Mouse (Mus musculus): ENCODE measurements around the gene Cdrt4. TPM values are rescaled to one million over a fixed set of nuclear protein-coding genes. Genes with fewer than 3 reads are reported as not detected.
A peak's percentile ranks its signal among the peaks of the same experiment; 100 is the strongest.

Gene Cdrt4
- total RNA-seq, 2 experiments from 2014 or later, result 0.38 TPM; not detected in 1

DNA sequence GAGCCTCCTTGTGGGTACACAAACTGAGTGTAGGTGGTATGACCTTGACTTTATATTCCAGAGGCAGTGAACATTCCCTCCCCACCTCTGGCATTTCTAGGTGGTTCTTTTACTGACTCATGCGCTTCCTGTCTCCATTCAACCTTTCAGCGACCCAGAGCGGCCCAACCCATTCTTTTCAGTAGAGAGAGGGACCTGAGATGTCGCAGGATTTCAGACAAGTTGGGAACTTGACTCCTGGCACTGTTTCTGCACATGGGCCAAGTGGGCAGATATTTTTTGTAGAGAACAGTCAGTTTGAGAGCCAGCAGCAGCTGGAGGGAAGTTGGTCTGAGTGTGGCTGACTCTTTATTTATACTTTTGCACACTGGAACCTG, 45.5 kb downstream of the Cdrt4 start:
- no peak for DNase-seq

DNA sequence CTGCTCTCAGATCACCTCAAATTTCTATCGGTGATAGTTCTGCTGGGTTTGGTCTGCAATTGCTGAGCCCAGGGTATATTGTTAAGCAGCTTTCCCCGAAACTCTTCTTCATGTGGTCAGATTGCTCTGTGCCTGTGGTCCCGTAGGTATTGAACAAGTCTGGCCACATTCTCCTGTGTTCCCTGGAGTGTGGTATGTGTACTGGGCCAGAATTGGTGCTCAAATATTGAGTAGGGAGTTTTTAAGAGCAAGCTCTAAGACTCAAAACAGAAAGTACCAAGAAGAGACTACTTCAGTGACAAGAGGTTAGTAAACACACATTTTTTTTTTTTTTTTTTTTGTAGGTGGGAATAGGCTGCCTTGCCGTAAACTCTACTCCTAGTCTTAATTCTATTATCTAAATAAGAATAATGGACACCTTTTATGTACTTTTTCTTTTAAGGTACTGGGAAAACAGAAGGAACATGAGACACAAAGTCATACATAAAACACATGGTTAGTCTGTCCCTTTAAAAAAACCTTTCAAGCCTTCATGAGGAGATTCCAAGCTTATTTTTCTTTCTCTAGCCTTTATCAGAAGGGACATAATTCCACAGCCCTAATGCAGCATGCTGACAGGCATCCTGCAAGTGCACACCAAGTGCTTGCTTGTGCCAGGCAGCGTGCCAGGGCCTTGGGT, 46.2 kb downstream of the Cdrt4 start:
- DNase-seq, result no peak

DNA sequence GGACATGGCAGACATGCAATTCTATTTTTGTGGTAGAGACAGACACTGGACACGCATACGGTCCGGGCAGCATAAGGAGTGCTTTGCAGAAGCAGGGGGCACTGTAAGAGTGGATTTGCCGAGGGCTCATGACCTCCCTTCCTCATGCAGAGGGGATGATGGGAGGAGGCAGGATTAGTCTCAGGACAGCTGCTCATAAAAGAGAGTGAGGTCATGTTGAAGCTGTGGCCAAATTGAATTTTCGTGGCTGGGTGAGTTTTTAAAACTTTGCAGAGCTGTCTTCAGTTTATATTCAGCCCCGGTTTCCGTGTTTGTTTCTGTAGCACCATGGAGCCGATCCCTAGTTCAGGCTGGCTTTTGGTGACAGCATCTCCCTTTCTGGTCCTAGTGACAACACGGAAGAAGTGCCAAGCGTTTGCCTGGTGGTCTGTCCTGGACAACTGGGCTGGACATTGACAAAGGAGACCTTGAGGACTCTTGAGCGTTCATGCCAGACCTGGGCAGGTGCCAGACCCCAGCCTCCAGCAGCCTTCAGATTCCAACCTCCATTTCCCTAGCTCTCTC, 46.8 kb downstream of the Cdrt4 start:
- peak; percentile 81 for DNase-seq

DNA sequence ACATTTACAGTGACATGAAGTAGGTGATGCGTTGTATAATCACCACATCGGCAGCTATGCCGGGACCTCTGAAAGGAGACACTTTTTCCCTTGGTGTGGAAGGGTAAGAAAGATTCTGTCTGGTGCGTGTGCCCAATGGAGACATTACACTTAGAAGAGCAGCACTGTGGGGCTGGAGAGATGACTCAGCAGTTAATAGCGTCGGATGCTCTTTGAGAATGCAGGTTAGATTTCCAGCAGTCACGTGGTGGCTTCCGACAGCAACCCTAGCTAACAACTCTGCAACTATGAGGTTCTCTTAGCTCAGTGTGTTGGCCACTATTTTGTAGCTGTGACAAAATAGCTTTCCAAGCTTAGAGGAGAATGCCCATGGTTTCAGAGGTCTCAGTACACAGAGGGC, 49.1 kb downstream of the Cdrt4 start:
- no peak for DNase-seq

GRCm38 (mm10) chr11:63004617-63005016, 53.6 kb downstream of the Cdrt4 start:
- no peak for DNase-seq

DNA sequence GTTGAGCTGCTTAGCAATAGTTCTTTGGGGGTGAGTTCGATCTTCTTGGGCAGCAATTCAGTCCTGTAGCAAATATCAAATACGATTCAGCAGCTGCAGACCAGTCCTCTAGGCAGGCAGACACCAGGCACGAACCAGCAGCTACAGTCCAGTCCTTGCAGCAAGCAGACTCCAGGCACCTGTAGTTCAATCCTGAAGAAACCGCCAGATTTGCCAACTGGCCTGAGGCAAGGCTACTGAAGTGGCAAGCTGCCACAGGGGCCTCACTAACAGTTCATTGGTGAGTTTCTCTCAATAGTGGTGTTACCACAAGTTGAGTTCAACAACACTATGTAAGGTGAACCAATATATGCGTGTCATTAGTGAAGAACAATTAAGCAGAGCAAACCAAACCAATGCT, 56.4 kb downstream of the Cdrt4 start:
- no peak for DNase-seq

GRCm38 (mm10) chr11:63008004-63008403, 57.0 kb downstream of the Cdrt4 start:
- no peak for DNase-seq

- DNase-seq, result no peak
Measured at GRCm38 (mm10) chr11:63009761-63010160, 58.8 kb downstream of the Cdrt4 start.

DNA sequence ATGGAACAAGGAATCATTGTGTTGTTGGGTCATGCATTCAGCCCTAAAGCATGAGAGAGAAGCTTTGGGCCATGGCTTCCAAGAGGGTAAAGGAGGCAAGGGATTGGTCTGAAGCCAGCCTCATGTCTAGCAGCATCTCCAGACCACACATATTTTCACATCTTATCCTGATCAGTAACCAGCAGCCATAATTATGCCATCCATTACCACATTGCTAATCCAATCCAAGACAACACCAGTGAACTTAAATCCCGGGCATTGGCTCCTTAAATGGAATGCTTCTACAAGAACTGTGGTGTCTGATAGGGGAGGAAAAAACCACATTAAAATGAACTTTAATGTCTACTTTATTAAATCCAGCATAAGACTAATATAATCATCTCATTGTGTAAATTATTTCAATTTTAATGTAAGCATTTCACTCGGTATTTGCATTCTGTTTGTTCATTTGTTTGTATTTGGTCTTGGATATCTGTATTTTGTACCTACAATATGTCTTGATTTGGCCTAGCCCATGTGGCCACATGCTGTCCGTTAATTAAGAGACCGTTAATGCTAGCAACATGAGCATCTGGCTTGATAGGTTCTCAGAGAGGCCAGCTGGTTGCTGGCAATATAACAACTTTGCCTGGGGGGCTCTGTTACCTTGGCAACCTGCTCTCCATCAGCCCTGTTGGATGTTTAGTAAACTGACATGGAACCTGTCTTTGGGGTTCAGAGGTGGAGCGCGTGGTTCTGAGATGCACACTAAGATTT, 66.5 kb downstream of the Cdrt4 start:
- no peak for DNase-seq

DNA sequence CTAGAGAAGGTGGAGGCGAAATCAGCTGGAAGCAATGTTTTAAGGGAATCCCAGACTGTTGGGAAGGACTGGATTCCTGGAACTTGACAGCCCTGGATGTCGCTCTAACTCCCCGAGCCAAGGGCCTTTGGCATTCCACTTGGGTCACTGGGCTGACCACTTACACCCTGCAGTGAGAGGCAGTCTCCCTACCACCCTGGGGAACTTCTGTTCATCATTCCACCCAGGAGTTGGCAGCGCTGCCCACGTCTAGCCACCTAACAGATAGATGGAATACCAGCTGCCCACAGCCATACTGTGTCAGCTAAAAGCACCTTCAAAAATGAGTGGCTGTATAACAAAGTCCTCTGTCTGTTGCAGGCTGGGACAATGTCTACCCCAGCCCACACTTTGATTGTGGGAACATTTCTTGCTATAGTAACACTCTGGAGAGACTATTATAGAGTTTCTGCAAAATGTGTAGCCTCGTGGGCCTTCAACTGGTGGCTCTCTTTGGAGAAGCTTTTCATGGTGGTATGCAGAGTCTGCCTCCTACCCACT, 67.2 kb downstream of the Cdrt4 start:
- DNase-seq, result peak; percentile 30

GRCm38 (mm10) chr11:63020633-63021032, 69.6 kb downstream of the Cdrt4 start:
- DNase-seq, result no peak

DNA sequence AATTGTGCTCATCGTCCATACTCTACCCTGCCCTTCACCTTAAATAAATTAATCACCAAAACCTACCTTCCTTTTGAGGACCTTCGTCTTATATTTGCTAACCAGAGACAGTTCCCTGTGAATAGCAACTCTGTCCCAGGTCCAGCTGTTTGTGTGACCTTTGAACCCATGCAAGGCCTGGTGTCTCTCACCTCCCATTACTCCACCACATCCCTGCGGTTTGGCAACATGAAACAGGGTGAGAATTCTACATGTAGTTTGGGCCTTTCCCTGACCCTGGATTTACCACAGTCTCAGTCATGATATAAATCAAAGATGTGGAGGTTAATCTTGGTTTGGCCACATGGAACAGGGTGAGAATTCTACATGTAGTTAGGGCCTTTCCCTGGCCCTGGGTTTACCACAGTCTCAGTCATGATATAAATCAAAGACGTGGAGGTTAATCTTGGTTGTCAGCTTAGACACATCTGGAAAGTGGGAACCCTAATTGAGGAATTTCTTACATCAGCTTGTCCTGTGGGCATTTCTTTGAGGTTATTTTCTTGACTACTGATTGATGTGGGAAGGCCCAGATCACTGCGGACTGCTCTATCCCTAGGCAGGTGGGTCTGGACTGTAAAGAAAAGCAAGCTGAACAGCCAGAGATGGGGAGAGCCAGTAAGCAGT, 70.3 kb downstream of the Cdrt4 start:
- DNase-seq, result no peak

GRCm38 (mm10) chr11:63023461-63023860, 72.5 kb downstream of the Cdrt4 start:
- peak; percentile 44 for DNase-seq

GRCm38 (mm10) chr11:63024136-63024535, 73.1 kb downstream of the Cdrt4 start:
- peak; percentile 27 for DNase-seq

DNA sequence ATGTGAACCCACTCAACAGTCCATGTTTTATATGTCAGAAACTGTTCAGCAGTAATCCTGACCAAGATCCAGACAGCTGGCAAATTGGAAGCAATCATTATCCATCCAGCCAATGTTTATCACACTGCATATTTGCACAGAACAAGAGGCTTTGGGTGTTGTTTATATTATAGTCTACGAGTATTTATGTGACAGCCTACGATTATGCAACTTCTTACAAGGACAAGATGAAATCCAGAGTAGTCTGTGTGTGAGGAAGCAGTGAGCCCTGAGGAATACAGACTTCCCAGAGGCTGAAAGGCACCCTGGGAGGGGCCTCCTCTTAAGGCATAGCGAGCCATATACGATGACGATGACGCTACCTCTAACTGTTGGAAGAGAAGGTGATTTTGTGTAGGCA, 74.5 kb downstream of the Cdrt4 start:
- no peak for DNase-seq

- DNase-seq, result peak; percentile 47
Measured at GRCm38 (mm10) chr11:63026651-63027141, 75.7 kb downstream of the Cdrt4 start.

- DNase-seq, result no peak
Measured at GRCm38 (mm10) chr11:63028131-63028530, 77.1 kb downstream of the Cdrt4 start.

- no peak for DNase-seq
Measured at GRCm38 (mm10) chr11:63029148-63029714, 78.2 kb downstream of the Cdrt4 start.

- DNase-seq, result no peak
Measured at GRCm38 (mm10) chr11:63029721-63030120, 78.7 kb downstream of the Cdrt4 start.

DNA sequence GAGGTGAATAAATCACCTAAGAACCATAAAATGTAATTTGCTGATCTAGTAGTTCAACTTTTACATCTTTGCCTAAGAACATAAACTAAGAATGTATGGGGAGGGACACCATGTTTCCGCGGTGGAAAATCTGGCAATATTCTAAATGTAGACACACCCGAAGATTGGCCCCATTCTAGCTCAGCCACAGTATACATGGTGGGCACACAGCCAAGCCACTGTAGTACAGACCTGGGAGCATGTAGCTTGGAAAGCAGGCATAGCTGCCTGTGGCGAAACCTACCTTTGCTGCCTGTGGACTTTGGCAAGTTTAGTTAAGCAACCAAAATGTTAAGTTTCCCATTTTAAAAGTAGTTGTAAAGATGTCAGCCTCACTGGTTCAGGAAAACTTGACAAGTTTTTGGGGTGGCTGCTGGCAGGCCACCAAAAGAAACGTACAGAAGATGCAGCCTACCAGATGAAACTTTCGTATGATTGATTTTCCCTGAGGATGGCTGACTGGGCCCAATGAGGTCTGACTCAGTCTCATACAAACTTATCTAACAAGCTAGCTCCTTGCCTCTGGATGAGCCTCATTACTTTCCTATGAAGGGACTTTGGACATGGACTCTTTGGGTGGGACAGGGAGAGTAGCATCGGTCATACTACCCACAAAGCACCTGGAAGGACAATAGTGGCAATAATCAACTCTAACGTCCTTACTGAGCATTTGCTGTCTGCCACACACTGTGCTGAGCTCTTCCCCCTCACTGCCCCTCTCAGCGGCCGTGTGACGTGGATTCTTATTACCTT, 84.6 kb downstream of the Cdrt4 start:
- DNase-seq, result no peak

GRCm38 (mm10) chr11:63040002-63040661, 89.1 kb downstream of the Cdrt4 start:
- no peak for DNase-seq

Measured in heart, postnatal 4 days (tissue).